Mouse (Mus musculus) cerebellum, postnatal 25 days (tissue): ENCODE results near the gene Camkv.

Source experiments
- DNase-seq, 2 experiments: peaks; one replicate each; pipeline ENCODE4 v3.0.0; 2021; ENCODE audit warnings: mixed read lengths in 2 of 2

Gene Camkv

GRCm38 (mm10) chr9:107923956-107924355, 11.5 kb upstream of the Camkv start:
- DNase-seq, result no peak

- no peak for DNase-seq
These were observed 10.2 kb upstream of the Camkv start for GRCm38 (mm10) chr9:107925251-107925650.

- no peak for DNase-seq
These were observed 8.5 kb upstream of the Camkv start for GRCm38 (mm10) chr9:107926920-107927420.

- DNase-seq, result no peak
These were observed 7.7 kb upstream of the Camkv start for GRCm38 (mm10) chr9:107927749-107928148.

- no peak for DNase-seq
These were observed 7.3 kb upstream of the Camkv start, which contains the start of gene Actl11 for GRCm38 (mm10) chr9:107928169-107928568. TSS of gene Actl11 (plus strand) at chr9:107928469.

- no peak for DNase-seq
These were observed 3.3 kb upstream of the Camkv start for GRCm38 (mm10) chr9:107932221-107932620.

- peak; percentile 25 to 29 for DNase-seq
These were observed 1.3 kb upstream of the Camkv start for GRCm38 (mm10) chr9:107934146-107934545.

GRCm38 (mm10) chr9:107935790-107936214, 328 bp downstream of the Camkv start:
- peak; percentile 30 to 47 for DNase-seq

- no peak for DNase-seq
These were observed 845 bp downstream of the Camkv start for GRCm38 (mm10) chr9:107936215-107936822.

GRCm38 (mm10) chr9:107936831-107937230, 1.4 kb downstream of the Camkv start:
- no peak for DNase-seq

- peak; percentile 46 to 61 for DNase-seq
These were observed 12.0 kb downstream of the Camkv start for GRCm38 (mm10) chr9:107947241-107948194.

- DNase-seq, result no peak
These were observed 13.9 kb downstream of the Camkv start for GRCm38 (mm10) chr9:107949184-107949921.

GRCm38 (mm10) chr9:107949922-107950235, 14.4 kb downstream of the Camkv start, which contains the start of gene Traip:
TSS of gene Traip (plus strand) at chr9:107950136.
- no peak for DNase-seq

GRCm38 (mm10) chr9:107950460-107951355, 15.2 kb downstream of the Camkv start:
- DNase-seq, result peak; percentile 89 to 95

GRCm38 (mm10) chr9:107955613-107956289, 20.3 kb downstream of the Camkv start:
- DNase-seq, result no peak

GRCm38 (mm10) chr9:107957141-107957540, 21.7 kb downstream of the Camkv start:
- DNase-seq, result no peak

GRCm38 (mm10) chr9:107959896-107960295, 24.4 kb downstream of the Camkv start:
- DNase-seq, result no peak

GRCm38 (mm10) chr9:107960928-107961327, 25.5 kb downstream of the Camkv start:
- no peak for DNase-seq

- no peak for DNase-seq
These were observed 25.9 kb downstream of the Camkv start for GRCm38 (mm10) chr9:107961351-107961762.

GRCm38 (mm10) chr9:107961881-107962280, 26.4 kb downstream of the Camkv start:
- DNase-seq, result peak in 1 of 2 experiments; percentile 24

- no peak for DNase-seq
These were observed 27.4 kb downstream of the Camkv start for GRCm38 (mm10) chr9:107962916-107963315.
